Mouse (Mus musculus): ENCODE measurements around the gene Msi2.

DNA sequence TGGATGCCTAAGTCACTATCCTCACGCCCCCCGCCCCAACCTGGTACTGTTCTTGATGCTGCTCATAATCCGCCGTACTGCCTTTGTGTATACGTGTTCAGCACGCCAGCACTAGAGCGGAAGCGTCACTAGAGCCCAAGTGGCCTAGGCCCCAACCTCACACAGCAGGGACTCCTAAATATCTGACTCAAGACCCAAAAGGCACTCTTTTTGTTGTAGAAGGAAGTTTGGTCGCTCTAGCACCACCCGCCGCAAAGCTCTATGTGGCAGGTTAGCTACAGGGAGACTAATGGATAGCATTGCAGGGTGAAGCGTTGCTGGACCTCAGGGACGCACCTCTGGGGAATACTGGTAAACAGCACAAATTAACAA is 168.8 kb downstream of the Msi2 start:
- TF ChIP-seq CTCF (IDR thresholded peaks at IDR 0.05; ENCODE audit: extremely low read depth, insufficient read depth, insufficient read length, insufficient replicate concordance) (no peak), POLR2A (IDR thresholded peaks at IDR 0.05; ENCODE audit: low read depth, low read length) (no peak)
